Mouse (Mus musculus) spleen, adult 12 weeks (tissue): ENCODE measurements around the gene Epb41l4b.

Source experiments
- DNase-seq: peaks from one replicate; pipeline ENCODE4 v3.0.0; 2022; ENCODE audit warnings: low spot score

Gene Epb41l4b

GRCm38 (mm10) chr4:56942567-56942966, 200.7 kb downstream of the Epb41l4b start:
- no peak for DNase-seq
